Mouse (Mus musculus) embryonic facial prominence, embryonic 14.5 days (tissue): ENCODE results near the gene Armt1. TPM values are rescaled to one million over a fixed set of nuclear protein-coding genes. Genes with fewer than 3 reads are reported as not detected.

Experiments
- ATAC-seq: fragments of 200-750 bp; cut with Nextera tagmentation; 2 replicates; pipeline ENCODE4 v1.8.0; 2017; ENCODE audit warnings: low read depth, moderate number of reproducible peaks, moderate TSS enrichment
- DNase-seq: peaks from one replicate; pipeline ENCODE4 v3.0.0-alpha.2; 2015; ENCODE audit warnings: low spot score
- H3K27ac ChIP-seq: fragments of 300-500 bp; sonication (generic); replicated peaks from 2 replicates; pipeline ENCODE4 v1.5.1; 2014; ENCODE audit warnings: low read depth, mild to moderate bottlenecking, low read length, moderate library complexity
- H3K27me3 ChIP-seq: fragments of 300-500 bp; sonication (generic); replicated peaks from 2 replicates; pipeline ENCODE4 v1.6.1; 2014; ENCODE audit warnings: low read length; ENCODE audit not compliant: control insufficient read depth, insufficient read depth
- H3K36me3 ChIP-seq: fragments of 300-500 bp; sonication (generic); 2 replicates; pipeline ENCODE4 v1.6.1; 2014; ENCODE audit warnings: low read length, mixed read lengths; ENCODE audit not compliant: control insufficient read depth, insufficient read depth
- H3K4me1 ChIP-seq: fragments of 300-500 bp; sonication (generic); 2 replicates; pipeline ENCODE4 v1.6.1; 2014; ENCODE audit warnings: antibody characterized with exemption, low read length; ENCODE audit not compliant: control insufficient read depth, insufficient read depth
- H3K4me2 ChIP-seq: fragments of 300-500 bp; sonication (generic); 2 replicates; pipeline ENCODE4 v1.6.1; 2014; ENCODE audit warnings: low read depth, mild to moderate bottlenecking, low read length, moderate library complexity, mixed read lengths
- H3K4me3 ChIP-seq: fragments of 300-500 bp; sonication (generic); 2 replicates; pipeline ENCODE4 v1.5.1; 2014; ENCODE audit warnings: low read depth, mild to moderate bottlenecking, low read length
- H3K9ac ChIP-seq: fragments of 300-500 bp; sonication (generic); 2 replicates; pipeline ENCODE4 v1.6.1; 2014; ENCODE audit warnings: low read depth, mild to moderate bottlenecking, low read length, moderate library complexity, mixed read lengths
- H3K9me3 ChIP-seq: fragments of 300-500 bp; sonication (generic); 2 replicates; pipeline ENCODE4 v1.6.1; 2016; ENCODE audit warnings: low read length; ENCODE audit not compliant: control insufficient read depth
- WGBS: fragments of 180-500 bp; shearing (Covaris S2); extraction: QIAGEN DNeasy Blood & Tissue Kit; methylation state at CpG from one replicate; pipeline ENCODE4 v1.1.7; 2014; 5-methylcytosine and 5-hydroxymethylcytosine counted together
- polyA plus RNA-seq: library from polyadenylated mRNA; unstranded; fragments of >200 nt; fragmentation: Nextera tagmentation; extraction: Ambion mirVana; gene quantifications from 2 replicates; pipeline ENCODE4 v1.2.1, GENCODE M21; 2014

Armt1 gene
- polyA plus RNA-seq, 1 experiment from 2014 or later = 15.6 TPM

DNA sequence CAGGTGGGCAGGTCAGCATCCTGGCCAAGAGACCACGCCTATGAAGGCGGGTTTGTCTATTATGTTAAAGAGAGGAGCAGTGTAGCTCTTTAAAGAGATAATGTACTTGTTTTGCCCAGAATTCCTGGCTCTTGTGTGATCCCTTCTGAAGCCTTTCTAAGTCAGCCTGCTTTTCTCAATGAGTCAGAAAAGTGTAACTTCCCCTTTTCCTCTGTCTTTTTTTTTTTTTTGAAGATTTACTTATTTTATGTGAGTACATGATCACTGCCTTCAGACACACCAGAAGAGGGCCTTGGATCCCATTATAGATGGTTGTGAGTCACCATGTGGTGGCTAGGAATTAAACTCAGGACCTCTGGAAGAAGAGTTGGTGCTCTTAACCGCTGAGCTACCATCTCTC lies 37.1 kb downstream of the Armt1 start:
- Histone ChIP-seq H3K4me1 (no peaks in the 10 kb centered on the region), H3K9me3 (no peaks in the 10 kb centered on the region), H3K4me3 (no peak overlapping the region), H3K27ac (no peak overlapping the region), H3K9ac (no peak overlapping the region), H3K27me3 (no peaks in the 10 kb centered on the region), H3K4me2 (no peak overlapping the region), H3K36me3 (no peaks in the 10 kb centered on the region)
- DNase-seq (no peak), ATAC-seq (no peak)
- WGBS = 78% methylated on average over 3 of the region's 3 CpGs

DNA sequence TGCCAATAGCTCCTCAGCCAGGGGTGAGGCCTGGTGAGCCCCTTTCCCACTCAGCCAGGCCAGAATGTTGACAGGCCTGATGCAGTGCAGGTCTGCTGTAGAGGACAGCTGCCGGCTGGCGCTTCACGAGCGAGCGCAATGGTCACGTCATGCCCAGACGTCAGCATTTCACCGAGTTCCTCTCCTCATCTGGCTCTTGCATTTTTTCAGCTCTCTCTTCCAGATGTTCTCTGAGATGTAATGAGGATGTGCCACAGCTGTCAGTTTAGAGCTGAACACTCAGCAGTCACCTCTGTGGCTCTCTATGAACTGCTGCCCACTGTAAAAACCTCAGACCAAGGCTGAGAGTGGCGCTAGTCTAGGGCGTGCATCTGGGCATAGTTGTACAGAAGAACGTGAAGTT lies 41.3 kb downstream of the Armt1 start:
- no peaks in the 10 kb centered on the region for H3K27me3 ChIP-seq
- DNase-seq (no peak), ATAC-seq (no peak)
- no peak overlapping the region for H3K4me2 ChIP-seq
- WGBS = 77% methylated on average over 11 of the region's 11 CpGs
- H3K9me3 ChIP-seq = no peaks in the 10 kb centered on the region
- no peaks in the 10 kb centered on the region for H3K4me1 ChIP-seq
- no peak overlapping the region for H3K27ac ChIP-seq
- H3K4me3 ChIP-seq = no peak overlapping the region
- H3K9ac ChIP-seq = no peak overlapping the region
- H3K36me3 ChIP-seq = no peaks in the 10 kb centered on the region

DNA sequence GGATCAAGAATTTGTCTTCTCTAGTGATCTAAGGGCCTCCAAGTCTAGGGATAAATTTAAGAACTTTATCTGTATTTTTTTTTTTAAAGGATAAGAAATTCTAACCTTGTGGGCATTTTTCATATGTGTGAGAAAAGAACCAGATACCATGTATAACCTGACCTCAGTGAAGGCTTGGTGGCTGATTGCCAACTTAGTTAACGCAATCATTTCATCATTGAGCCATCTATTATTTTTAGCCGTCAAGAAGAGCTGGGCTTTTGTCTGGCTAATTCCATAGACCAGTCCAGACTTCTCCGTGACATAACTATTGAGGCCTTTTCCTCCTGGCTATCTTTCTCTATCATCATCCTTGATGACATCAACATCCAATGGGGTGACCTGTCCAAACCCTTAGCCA lies 43.2 kb downstream of the Armt1 start:
- Histone ChIP-seq H3K36me3 (no peaks in the 10 kb centered on the region), H3K27ac (no peak overlapping the region), H3K9ac (no peak overlapping the region), H3K4me3 (no peak overlapping the region), H3K27me3 (no peaks in the 10 kb centered on the region), H3K4me1 (no peaks in the 10 kb centered on the region), H3K4me2 (no peak overlapping the region), H3K9me3 (no peaks in the 10 kb centered on the region)
- DNase-seq (no peak), ATAC-seq (no peak)
- WGBS = 75% methylated on average over 3 of the region's 3 CpGs

DNA sequence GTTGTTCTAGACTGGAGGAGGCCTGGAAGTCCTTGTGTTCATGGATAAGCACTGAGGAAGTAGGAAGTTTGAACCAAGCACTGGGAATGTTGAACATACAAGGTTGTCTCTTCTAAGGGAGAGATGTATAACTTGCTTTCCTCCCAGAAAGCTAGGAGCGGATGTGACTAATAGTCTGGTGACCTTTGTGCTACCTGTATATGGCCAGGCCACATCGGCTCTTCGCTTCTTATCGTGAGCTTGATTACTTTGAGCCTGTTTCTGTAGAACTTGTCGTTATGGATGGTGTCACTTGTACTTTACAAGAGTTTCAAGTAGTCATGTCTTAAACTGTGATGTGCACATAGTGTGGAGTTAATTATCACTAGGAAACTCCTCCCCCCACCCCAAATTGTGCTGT lies 44.3 kb downstream of the Armt1 start:
- WGBS = 88% methylated on average over 5 of the region's 5 CpGs
- Histone ChIP-seq H3K4me1 (0 out of 2 replicates have a peak, but pooled peaks cover 4% of the 10 kb centered on the region), H3K27me3 (no peaks in the 10 kb centered on the region), H3K36me3 (no peaks in the 10 kb centered on the region), H3K9me3 (no peaks in the 10 kb centered on the region), H3K27ac (no peak overlapping the region), H3K9ac (no peak overlapping the region), H3K4me2 (no peak overlapping the region), H3K4me3 (no peak overlapping the region)
- DNase-seq (no peak), ATAC-seq (no peak)

DNA sequence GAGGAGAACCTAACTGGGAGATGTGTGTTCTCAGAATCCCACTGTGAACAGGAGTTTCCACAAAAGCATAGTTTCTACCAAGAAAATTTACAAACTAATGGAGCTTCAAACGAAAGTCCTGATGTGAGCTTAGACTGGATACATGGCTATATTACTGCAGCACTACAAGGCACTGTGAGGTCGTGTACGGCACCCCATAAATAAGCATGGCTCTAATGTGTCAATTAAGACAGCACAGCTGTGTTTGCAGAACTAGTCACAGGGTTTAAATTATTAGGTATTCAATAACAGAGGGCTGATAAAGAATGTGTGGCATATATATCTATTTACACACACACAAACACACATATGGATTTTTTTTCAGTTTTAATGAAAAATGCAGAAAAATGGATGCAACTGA lies 48.7 kb downstream of the Armt1 start:
- Histone ChIP-seq H3K4me2 (no peak overlapping the region), H3K36me3 (no peaks in the 10 kb centered on the region), H3K4me1 (0 out of 2 replicates have a peak, but pooled peaks cover 4% of the 10 kb centered on the region), H3K9me3 (no peaks in the 10 kb centered on the region), H3K4me3 (no peak overlapping the region), H3K9ac (no peak overlapping the region), H3K27ac (no peak overlapping the region), H3K27me3 (no peaks in the 10 kb centered on the region)
- ATAC-seq (no peak), DNase-seq (no peak)
- WGBS = 70% methylated on average over 3 of the region's 3 CpGs

- Histone ChIP-seq H3K36me3 (no peaks in the 10 kb centered on the region), H3K27ac (no peak overlapping the region), H3K9me3 (no peaks in the 10 kb centered on the region), H3K4me2 (no peak overlapping the region), H3K9ac (no peak overlapping the region), H3K27me3 (no peaks in the 10 kb centered on the region), H3K4me3 (no peak overlapping the region), H3K4me1 (0 out of 2 replicates have a peak, but pooled peaks cover 4% of the 10 kb centered on the region)
- ATAC-seq (no peak), DNase-seq (peak; percentile 17)
- WGBS = 70% methylated on average over 8 of the region's 8 CpGs
Measured at GRCm38 (mm10) chr10:4481695-4482094, 49.4 kb downstream of the Armt1 start.

GRCm38 (mm10) chr10:4482355-4482754 lies 50.1 kb downstream of the Armt1 start, which contains the start of gene Ccdc170:
Ccdc170 (plus strand) TSS chr10:4482502.
- 0 out of 2 replicates have a peak, but pooled peaks cover 4% of the 10 kb centered on the region for H3K4me1 ChIP-seq
- DNase-seq (no peak), ATAC-seq (no peak)
- H3K36me3 ChIP-seq = no peaks in the 10 kb centered on the region
- H3K9ac ChIP-seq = no peak within 1 kb of the TSS
- H3K9me3 ChIP-seq = no peaks in the 10 kb centered on the region
- no peaks in the 10 kb centered on the region for H3K27me3 ChIP-seq
- no peak within 1 kb of the TSS for H3K4me2 ChIP-seq
- WGBS = 49% methylated on average over 10 of the region's 11 CpGs
- H3K27ac ChIP-seq = no peak within 1 kb of the TSS
- H3K4me3 ChIP-seq = no peak within 1 kb of the TSS

DNA sequence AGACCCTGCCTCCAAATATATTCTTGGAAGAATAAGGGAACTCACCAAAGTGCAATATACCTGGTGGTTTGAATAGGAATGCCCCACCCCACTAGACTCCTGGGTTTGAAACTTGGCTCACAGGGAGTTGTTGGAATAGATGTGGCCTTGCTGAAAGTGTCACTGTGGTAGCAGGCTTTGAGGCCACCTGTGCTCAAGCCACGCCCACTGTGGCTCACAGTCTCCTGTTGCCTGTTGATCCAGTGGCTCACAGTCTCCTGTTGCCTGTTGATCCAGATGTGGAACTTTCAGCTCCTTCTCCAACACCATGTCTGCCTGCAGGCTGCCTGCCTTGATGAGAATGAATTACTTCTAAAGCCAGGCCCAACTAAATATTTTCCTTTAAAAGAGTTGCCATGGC lies 51.6 kb downstream of the Armt1 start:
- ATAC-seq (no peak), DNase-seq (no peak)
- no peak overlapping the region for H3K4me3 ChIP-seq
- no peaks in the 10 kb centered on the region for H3K9me3 ChIP-seq
- 87% methylated on average over 1 of the region's 1 CpGs for WGBS
- no peak overlapping the region for H3K4me2 ChIP-seq
- 0 out of 2 replicates have a peak, but pooled peaks cover 4% of the 10 kb centered on the region for H3K4me1 ChIP-seq
- H3K27me3 ChIP-seq = no peaks in the 10 kb centered on the region
- H3K9ac ChIP-seq = no peak overlapping the region
- no peaks in the 10 kb centered on the region for H3K36me3 ChIP-seq
- H3K27ac ChIP-seq = no peak overlapping the region

- Histone ChIP-seq H3K27me3 (no peaks in the 10 kb centered on the region), H3K4me3 (no peak overlapping the region), H3K9ac (no peak overlapping the region), H3K4me1 (peaks cover 4% of the 10 kb centered on the region; the same call in 1 of the 2 replicates), H3K4me2 (no peak overlapping the region), H3K27ac (no peak overlapping the region), H3K9me3 (no peaks in the 10 kb centered on the region), H3K36me3 (no peaks in the 10 kb centered on the region)
- WGBS = 84% methylated on average over 9 of the region's 9 CpGs
- ATAC-seq (no peak), DNase-seq (no peak)
Measured at GRCm38 (mm10) chr10:4484986-4485385, 52.7 kb downstream of the Armt1 start.
